Mouse (Mus musculus) small intestine, adult 2 months (tissue): ENCODE measurements around the gene Gm21915.

Experiments
- CTCF ChIP-seq: fragments of 200-500 bp; IDR thresholded peaks from 2 replicates; pipeline ENCODE4 v1.5.1; 2012; ENCODE audit warnings: low read depth, mild to moderate bottlenecking, control low read depth, inconsistent platforms, low read length, moderate library complexity, mixed read lengths; ENCODE audit not compliant: insufficient replicate concordance, insufficient read length; ENCODE audit errors: extremely low read depth
- POLR2A ChIP-seq: fragments of 200-500 bp; IDR thresholded peaks from 2 replicates; pipeline ENCODE4 v1.6.1; 2012; ENCODE audit warnings: low read depth, mild to moderate bottlenecking, control low read depth, inconsistent platforms, low read length, moderate library complexity

DNA sequence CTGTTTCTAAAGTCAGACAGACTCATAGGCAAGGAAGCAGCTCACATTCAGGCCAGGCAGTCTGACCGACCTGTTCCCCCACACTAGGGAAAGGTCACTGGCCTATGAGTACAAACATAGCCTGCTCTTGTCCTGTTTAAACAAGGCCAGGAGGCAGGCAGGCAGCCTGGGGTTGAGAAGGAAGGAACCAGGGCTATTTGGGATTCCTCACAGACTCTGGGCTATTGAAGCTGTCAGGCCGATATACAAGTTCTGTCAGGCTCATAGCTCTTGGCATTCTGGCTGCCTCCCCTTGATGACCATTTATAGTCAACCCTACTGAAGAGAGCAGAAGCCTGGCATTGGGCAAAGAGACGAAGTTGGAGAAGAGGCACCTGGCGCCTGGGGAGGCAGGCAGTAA is 41.2 kb downstream of the Gm21915 start:
- no peak for TF ChIP-seq CTCF
- no peak for TF ChIP-seq POLR2A
